Mouse (Mus musculus) liver, embryonic 14.5 days (tissue): ENCODE data around the gene Hmbs. TPM values are rescaled to one million over a fixed set of nuclear protein-coding genes. Genes with fewer than 3 reads are reported as not detected.
"Not testable (repeated sequence)": the region's sequence is repeated elsewhere in the genome, so short reads cannot be mapped to it uniquely, and the experiment has no call there.

Source experiments
- ATAC-seq: fragments of 200-750 bp; cut with Nextera tagmentation; 2 replicates; pipeline ENCODE4 v1.8.0; 2017; ENCODE audit warnings: moderate number of reproducible peaks, mild to moderate bottlenecking, moderate library complexity; ENCODE audit not compliant: insufficient read depth
- DNase-seq, 3 experiments: peaks; one replicate each; pipeline ENCODE4 v3.0.0-alpha.2; 2012 to 2013; ENCODE audit warnings: low read depth in 3 of 3, low spot score in 3 of 3
- H3K27ac ChIP-seq: fragments of 300-500 bp; sonication (generic); 2 replicates; pipeline ENCODE4 v1.5.1; 2014; ENCODE audit warnings: moderate library complexity, mild to moderate bottlenecking, control low read depth, inconsistent platforms
- H3K27me3 ChIP-seq: fragments of 300-500 bp; sonication (generic); 2 replicates; pipeline ENCODE4 v1.6.1; 2014; ENCODE audit warnings: mild to moderate bottlenecking, low read length, moderate library complexity; ENCODE audit not compliant: control insufficient read depth, insufficient read depth
- H3K36me3 ChIP-seq: fragments of 300-500 bp; sonication (generic); replicated peaks from 2 replicates; pipeline ENCODE4 v1.6.1; 2014; ENCODE audit warnings: low read depth; ENCODE audit not compliant: control insufficient read depth, insufficient read depth
- H3K4me1 ChIP-seq, 2 experiments: fragments of 200-500 bp in 1 of 2; fragments of 300-500 bp in 1 of 2; sonication (generic) in 1 of 2; replicated peaks; 2 replicates each; pipeline ENCODE4 v1.6.1; 2012 to 2014; ENCODE audit warnings: antibody characterized with exemption in 1 of 2, inconsistent platforms in 1 of 2, low read length in 1 of 2; ENCODE audit not compliant: control insufficient read depth in 2 of 2, insufficient read depth in 2 of 2
- H3K4me2 ChIP-seq: fragments of 300-500 bp; sonication (generic); 2 replicates; pipeline ENCODE4 v1.6.1; 2014; ENCODE audit warnings: low read depth, mild to moderate bottlenecking, control low read depth, moderate library complexity
- H3K4me3 ChIP-seq, 2 experiments: fragments of 200-500 bp in 1 of 2; fragments of 300-500 bp in 1 of 2; sonication (generic) in 1 of 2; 2 replicates each; pipeline ENCODE4 v1.5.1; 2012 to 2014; ENCODE audit warnings: low read depth in 2 of 2, low read length in 2 of 2, mild to moderate bottlenecking in 2 of 2, control low read depth in 1 of 2, inconsistent platforms in 1 of 2, moderate library complexity in 1 of 2; ENCODE audit not compliant: insufficient read depth in 1 of 2
- H3K9ac ChIP-seq: fragments of 300-500 bp; sonication (generic); replicated peaks from 2 replicates; pipeline ENCODE4 v1.6.1; 2014; ENCODE audit warnings: mild to moderate bottlenecking, control low read depth, moderate library complexity
- H3K9me3 ChIP-seq: fragments of 300-500 bp; sonication (generic); 2 replicates; pipeline ENCODE4 v1.6.1; 2016; ENCODE audit warnings: low read length, mixed read lengths; ENCODE audit not compliant: control insufficient read depth
- CTCF ChIP-seq: IDR thresholded peaks from 2 replicates; pipeline ENCODE4 v1.5.1; 2016; ENCODE audit warnings: antibody characterized with exemption, low read depth, control low read depth
- EP300 ChIP-seq: IDR thresholded peaks from 2 replicates; pipeline ENCODE4 v1.6.1; 2016; ENCODE audit warnings: antibody characterized with exemption, low read depth
- WGBS: fragments of 180-500 bp; shearing (Covaris S2); extraction: QIAGEN DNeasy Blood & Tissue Kit; methylation state at CpG from one replicate; pipeline ENCODE4 v1.1.7; 2014; ENCODE audit not compliant: insufficient replicate concordance; 5-methylcytosine and 5-hydroxymethylcytosine counted together
- polyA plus RNA-seq, 2 experiments: library from polyadenylated mRNA; depleted of rRNA in 1 of 2; stranded (reverse) in 1 of 2; unstranded in 1 of 2; fragments of >200 nt; fragmentation: Nextera tagmentation in 1 of 2; extraction: Ambion mirVana in 1 of 2; gene quantifications; 2 replicates each; pipeline versions ENCODE4 v1.2.1 to v1.2.3; 2012 to 2014

Hmbs gene
- polyA plus RNA-seq, 2 experiments: 876 to 1,376 TPM

DNA sequence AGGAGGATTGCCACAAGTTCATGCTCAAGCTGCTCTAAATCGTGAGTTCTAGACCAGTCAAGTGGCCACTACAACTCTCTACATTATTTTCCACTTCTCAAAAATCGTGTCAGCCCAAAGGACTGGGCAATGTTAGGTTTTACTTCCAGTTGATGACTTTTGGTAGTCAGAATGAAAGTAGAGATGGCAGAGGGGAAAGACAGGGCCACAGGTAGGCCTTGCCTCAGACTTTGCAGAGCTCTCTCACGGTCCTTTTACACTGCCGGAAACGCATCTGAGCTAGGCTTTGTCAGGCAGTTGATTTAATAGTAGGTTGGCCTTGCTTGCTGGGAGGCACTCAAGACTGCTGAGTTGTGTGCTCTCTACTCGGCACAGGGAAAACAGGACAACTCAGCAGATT, 19.9 kb downstream of the Hmbs start:
- DNase-seq: no peak
- Histone ChIP-seq H3K27me3 (no peaks in the 10 kb centered on the region), H3K4me3 (no peak overlapping the region), H3K4me2 (no peak overlapping the region), H3K9ac (no peak overlapping the region), H3K27ac (no peak overlapping the region), H3K4me1 (peaks cover 17 to 22% of the 10 kb centered on the region in 2 experiments), H3K9me3 (no peaks in the 10 kb centered on the region), H3K36me3 (peaks cover 4% of the 10 kb centered on the region; the same call in 1 of the 2 replicates)
- 75% methylated on average over 6 of the region's 6 CpGs for WGBS
- no peak for ATAC-seq
- TF ChIP-seq CTCF: no peak
- TF ChIP-seq EP300: no peak

DNA sequence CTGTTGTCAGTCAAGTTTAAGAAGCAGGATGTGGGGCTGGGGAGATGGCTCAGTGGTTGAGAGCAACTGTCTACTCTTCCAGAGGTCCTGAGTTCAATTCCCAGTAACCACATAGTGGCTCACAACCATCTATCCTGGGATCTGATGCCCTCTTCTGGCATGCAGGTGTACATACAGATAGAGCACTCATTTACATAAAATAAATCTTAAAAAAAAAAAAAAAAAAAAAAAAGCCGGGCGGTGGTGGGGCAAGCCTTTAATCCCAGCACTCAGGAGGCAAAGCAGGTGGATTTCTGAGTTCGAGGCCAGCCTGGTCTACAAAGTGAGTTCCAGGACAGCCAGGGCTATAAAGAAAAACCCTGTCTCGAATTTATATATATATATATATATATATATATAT, 20.4 kb downstream of the Hmbs start:
- TF ChIP-seq CTCF: 0 out of 2 replicates have a peak, but pooled peaks have one; percentile 26
- not testable (repeated sequence) for H3K36me3 ChIP-seq, H3K4me3 ChIP-seq, H3K9ac ChIP-seq, H3K27ac ChIP-seq, H3K9me3 ChIP-seq, H3K4me2 ChIP-seq, H3K27me3 ChIP-seq, DNase-seq, ATAC-seq
- WGBS: 49% methylated on average over 4 of the region's 4 CpGs
- peaks cover 21 to 27% of the 10 kb centered on the region in 2 experiments for H3K4me1 ChIP-seq

DNA sequence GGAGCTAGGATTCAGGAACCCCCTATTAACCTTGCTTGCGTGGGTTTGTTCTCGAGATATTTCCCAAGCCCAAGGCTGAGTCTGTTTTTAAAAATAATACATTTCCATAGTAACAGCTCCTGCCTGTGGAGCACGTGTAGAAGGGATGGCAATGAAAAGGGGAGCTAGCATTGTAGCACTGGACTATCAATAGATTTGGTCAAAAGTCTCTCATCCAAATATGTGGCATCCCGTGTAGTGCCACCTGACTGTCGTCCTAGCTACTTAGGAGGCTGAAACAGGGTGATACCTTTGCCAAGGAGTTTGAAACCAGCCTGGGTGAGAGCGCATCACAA, 23.3 kb downstream of the Hmbs start:
- Histone ChIP-seq H3K27me3 (no peaks in the 10 kb centered on the region), H3K4me3 (peak overlapping the region; percentile 50 to 88), H3K4me1 (peaks cover 21 to 23% of the 10 kb centered on the region in 2 experiments), H3K9me3 (no peaks in the 10 kb centered on the region), H3K36me3 (peaks cover 11% of the 10 kb centered on the region), H3K4me2 (peak overlapping the region; percentile 88), H3K9ac (peak overlapping the region; percentile 49; the same call in 1 of the 2 replicates), H3K27ac (peak overlapping the region; percentile 77)
- ATAC-seq: no peak
- no peak for TF ChIP-seq CTCF
- TF ChIP-seq EP300: no peak
- 23% methylated on average over 6 of the region's 6 CpGs for WGBS
- DNase-seq: no peak

DNA sequence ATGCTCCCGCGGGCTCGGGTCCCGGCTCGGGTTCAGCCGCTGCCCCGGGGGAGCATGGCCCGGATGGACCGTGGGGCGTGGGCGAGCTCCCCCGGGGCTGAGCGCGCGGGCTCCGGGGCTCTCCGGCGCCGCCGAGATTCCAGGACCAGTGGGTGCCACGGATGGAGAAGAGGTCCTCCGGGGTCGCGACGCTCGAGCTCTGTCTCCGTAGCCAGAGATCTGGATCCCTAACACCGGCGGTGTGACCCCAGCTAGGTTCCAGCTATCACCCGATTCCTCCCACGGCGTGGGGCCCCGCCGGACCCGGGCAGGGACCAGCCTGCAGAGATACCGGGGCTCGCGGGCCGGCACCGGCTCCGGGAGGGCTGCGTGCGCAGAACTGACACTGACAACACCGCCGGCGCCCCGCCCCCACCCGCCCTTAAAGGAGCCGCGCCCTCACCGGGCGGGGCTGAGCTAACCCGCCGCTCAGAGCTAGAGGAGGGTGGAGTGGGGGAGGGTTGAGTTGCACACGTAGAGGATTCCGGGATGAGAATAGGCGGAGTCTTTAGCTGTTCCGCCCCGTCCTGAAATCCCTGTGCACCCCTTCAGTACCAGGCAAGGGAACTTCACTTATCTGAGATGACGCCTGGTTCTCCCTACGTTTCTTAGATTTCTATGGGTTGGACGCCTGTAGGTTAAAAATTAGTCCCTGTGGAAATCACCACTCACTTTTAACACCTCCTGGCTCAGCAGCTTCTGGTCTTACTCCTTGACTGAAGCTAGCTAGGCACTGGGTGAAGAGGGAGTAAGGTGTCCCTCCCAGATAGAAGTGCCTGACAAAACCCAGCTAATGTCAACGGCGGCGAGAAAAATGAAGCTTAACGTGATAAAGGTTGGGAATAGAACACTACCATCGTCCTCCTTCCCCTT, 23.9 kb downstream of the Hmbs start, which contains the start of gene C2cd2l:
Gene C2cd2l (minus strand): TSS at position 399 of the 912 bp plus-strand sequence.
- DNase-seq (peak; percentile 94 to 96 (median 95)), ATAC-seq (peak; percentile 97)
- H3K9ac ChIP-seq: peak within 1 kb of the TSS; percentile 93
- H3K4me1 ChIP-seq: peaks cover 19 to 20% of the 10 kb centered on the region in 2 experiments
- no peaks in the 10 kb centered on the region for H3K27me3 ChIP-seq
- peak within 1 kb of the TSS; percentile 88 for H3K4me2 ChIP-seq
- H3K36me3 ChIP-seq: peaks cover 17% of the 10 kb centered on the region
- TF ChIP-seq CTCF (no peak), EP300 (peak; percentile 17; the same call in 1 of the 2 replicates)
- peak within 1 kb of the TSS; percentile 77 for H3K27ac ChIP-seq
- H3K9me3 ChIP-seq: no peaks in the 10 kb centered on the region
- H3K4me3 ChIP-seq: peak within 1 kb of the TSS; percentile 88 to 90
- WGBS: under 1% methylated on average over 67 of the region's 67 CpGs
